Mouse (Mus musculus): ENCODE results near the gene Sumo1. TPM values are rescaled to one million over a fixed set of nuclear protein-coding genes. Genes with fewer than 3 reads are reported as not detected.

The Sumo1 gene
- polyA plus RNA-seq, 1 experiment, result 32.2 TPM

DNA sequence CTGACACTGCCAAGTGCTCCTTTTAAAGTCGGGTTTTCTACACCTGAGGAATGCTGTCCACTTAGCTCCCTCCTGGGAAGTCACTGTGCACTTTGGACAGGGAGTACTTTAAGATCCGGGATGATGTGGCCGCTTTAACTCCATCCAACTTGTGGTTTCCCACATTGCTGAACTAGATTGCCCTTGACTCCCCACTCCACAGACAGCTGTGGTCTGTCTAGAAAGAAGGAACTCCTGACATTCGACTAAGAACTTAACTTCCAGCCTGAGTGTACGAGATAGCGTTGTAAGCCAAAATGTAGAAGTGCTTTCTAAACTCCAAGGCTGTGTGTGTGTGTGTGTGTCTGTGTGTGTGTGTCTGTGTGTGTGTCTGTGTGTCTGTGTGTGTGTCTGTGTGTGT is 120.4 kb downstream of the Sumo1 start:
- H3K4me1 ChIP-seq (ENCODE audit: control insufficient read depth, insufficient read depth, low read length), result no peaks in the 10 kb centered on the region
- no peak overlapping the region for H3K27ac ChIP-seq (ENCODE audit: control insufficient read depth, insufficient read depth, low read depth, low read length)
- no peak for TF ChIP-seq POLR2A (IDR thresholded peaks at IDR 0.05; ENCODE audit: control insufficient read depth, low read depth, low read length)
- TF ChIP-seq CTCF (IDR thresholded peaks at IDR 0.05; ENCODE audit: control insufficient read depth, insufficient read depth, insufficient replicate concordance, low read depth, low read length), result no peak
- peak overlapping the region; percentile 87 for H3K4me3 ChIP-seq (ENCODE audit: control insufficient read depth, low read depth, low read length)
- no peaks in the 10 kb centered on the region for H3K36me3 ChIP-seq (ENCODE audit: control insufficient read depth, insufficient read depth, low read length)
- H3K27me3 ChIP-seq (ENCODE audit: control insufficient read depth, insufficient read depth, low read length), result no peaks in the 10 kb centered on the region

GRCm38 (mm10) chr1:59549036-59549675 is 121.5 kb downstream of the Sumo1 start:
- TF ChIP-seq POLR2A (IDR thresholded peaks at IDR 0.05; ENCODE audit: control insufficient read depth, low read depth, low read length), result no peak
- TF ChIP-seq CTCF (IDR thresholded peaks at IDR 0.05; ENCODE audit: control insufficient read depth, insufficient read depth, insufficient replicate concordance, low read depth, low read length), result no peak
- peak overlapping the region; percentile 87 for H3K4me3 ChIP-seq (ENCODE audit: control insufficient read depth, low read depth, low read length)
- no peaks in the 10 kb centered on the region for H3K27me3 ChIP-seq (ENCODE audit: control insufficient read depth, insufficient read depth, low read length)
- no peak overlapping the region for H3K27ac ChIP-seq (ENCODE audit: control insufficient read depth, insufficient read depth, low read depth, low read length)
- no peaks in the 10 kb centered on the region for H3K36me3 ChIP-seq (ENCODE audit: control insufficient read depth, insufficient read depth, low read length)
- H3K4me1 ChIP-seq (ENCODE audit: control insufficient read depth, insufficient read depth, low read length), result no peaks in the 10 kb centered on the region

DNA sequence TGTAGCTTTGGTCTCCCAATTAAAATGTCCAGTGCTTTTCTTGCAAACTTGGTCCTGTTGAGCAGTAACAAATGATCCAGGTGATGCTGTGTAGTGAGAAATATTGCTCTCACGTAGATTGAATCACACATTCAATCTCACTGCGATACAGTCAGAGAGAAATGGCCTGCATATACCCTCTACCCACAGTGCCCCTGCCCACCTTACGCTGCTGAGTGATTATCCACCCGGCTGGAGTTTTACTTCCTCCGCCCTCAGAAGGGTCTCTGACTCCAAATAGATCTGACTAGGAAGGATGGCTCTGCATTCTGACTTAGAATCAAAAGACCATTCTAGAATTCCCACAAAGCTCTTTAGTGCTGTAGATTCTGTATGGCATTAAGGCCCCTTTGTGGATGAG is 122.1 kb downstream of the Sumo1 start:
- H3K4me1 ChIP-seq (ENCODE audit: control insufficient read depth, insufficient read depth, low read length), result no peaks in the 10 kb centered on the region
- peak overlapping the region; percentile 87 for H3K4me3 ChIP-seq (ENCODE audit: control insufficient read depth, low read depth, low read length)
- H3K27ac ChIP-seq (ENCODE audit: control insufficient read depth, insufficient read depth, low read depth, low read length), result no peak overlapping the region
- H3K36me3 ChIP-seq (ENCODE audit: control insufficient read depth, insufficient read depth, low read length), result no peaks in the 10 kb centered on the region
- no peak for TF ChIP-seq POLR2A (IDR thresholded peaks at IDR 0.05; ENCODE audit: control insufficient read depth, low read depth, low read length)
- no peak for TF ChIP-seq CTCF (IDR thresholded peaks at IDR 0.05; ENCODE audit: control insufficient read depth, insufficient read depth, insufficient replicate concordance, low read depth, low read length)
- no peaks in the 10 kb centered on the region for H3K27me3 ChIP-seq (ENCODE audit: control insufficient read depth, insufficient read depth, low read length)

- H3K36me3 ChIP-seq (ENCODE audit: control insufficient read depth, insufficient read depth, low read length), result no peaks in the 10 kb centered on the region
- no peak overlapping the region for H3K4me3 ChIP-seq (ENCODE audit: control insufficient read depth, low read depth, low read length)
- H3K27ac ChIP-seq (ENCODE audit: control insufficient read depth, insufficient read depth, low read depth, low read length), result no peak overlapping the region
- peaks cover 8% of the 10 kb centered on the region for H3K4me1 ChIP-seq (ENCODE audit: control insufficient read depth, insufficient read depth, low read length)
- no peak for TF ChIP-seq POLR2A (IDR thresholded peaks at IDR 0.05; ENCODE audit: control insufficient read depth, low read depth, low read length)
- no peak for TF ChIP-seq CTCF (IDR thresholded peaks at IDR 0.05; ENCODE audit: control insufficient read depth, insufficient read depth, insufficient replicate concordance, low read depth, low read length)
- H3K27me3 ChIP-seq (ENCODE audit: control insufficient read depth, insufficient read depth, low read length), result no peaks in the 10 kb centered on the region
These were observed 126.7 kb downstream of the Sumo1 start for GRCm38 (mm10) chr1:59543911-59544310.

GRCm38 (mm10) chr1:59542231-59542630 is 128.4 kb downstream of the Sumo1 start:
- Histone ChIP-seq H3K27ac (ENCODE audit: control insufficient read depth, insufficient read depth, low read depth, low read length) (no peak overlapping the region), H3K4me3 (ENCODE audit: control insufficient read depth, low read depth, low read length) (no peak overlapping the region), H3K36me3 (ENCODE audit: control insufficient read depth, insufficient read depth, low read length) (no peaks in the 10 kb centered on the region), H3K4me1 (ENCODE audit: control insufficient read depth, insufficient read depth, low read length) (peaks cover 8% of the 10 kb centered on the region), H3K27me3 (ENCODE audit: control insufficient read depth, insufficient read depth, low read length) (no peaks in the 10 kb centered on the region)
- TF ChIP-seq CTCF (IDR thresholded peaks at IDR 0.05; ENCODE audit: control insufficient read depth, insufficient read depth, insufficient replicate concordance, low read depth, low read length), result no peak
- no peak for TF ChIP-seq POLR2A (IDR thresholded peaks at IDR 0.05; ENCODE audit: control insufficient read depth, low read depth, low read length)

DNA sequence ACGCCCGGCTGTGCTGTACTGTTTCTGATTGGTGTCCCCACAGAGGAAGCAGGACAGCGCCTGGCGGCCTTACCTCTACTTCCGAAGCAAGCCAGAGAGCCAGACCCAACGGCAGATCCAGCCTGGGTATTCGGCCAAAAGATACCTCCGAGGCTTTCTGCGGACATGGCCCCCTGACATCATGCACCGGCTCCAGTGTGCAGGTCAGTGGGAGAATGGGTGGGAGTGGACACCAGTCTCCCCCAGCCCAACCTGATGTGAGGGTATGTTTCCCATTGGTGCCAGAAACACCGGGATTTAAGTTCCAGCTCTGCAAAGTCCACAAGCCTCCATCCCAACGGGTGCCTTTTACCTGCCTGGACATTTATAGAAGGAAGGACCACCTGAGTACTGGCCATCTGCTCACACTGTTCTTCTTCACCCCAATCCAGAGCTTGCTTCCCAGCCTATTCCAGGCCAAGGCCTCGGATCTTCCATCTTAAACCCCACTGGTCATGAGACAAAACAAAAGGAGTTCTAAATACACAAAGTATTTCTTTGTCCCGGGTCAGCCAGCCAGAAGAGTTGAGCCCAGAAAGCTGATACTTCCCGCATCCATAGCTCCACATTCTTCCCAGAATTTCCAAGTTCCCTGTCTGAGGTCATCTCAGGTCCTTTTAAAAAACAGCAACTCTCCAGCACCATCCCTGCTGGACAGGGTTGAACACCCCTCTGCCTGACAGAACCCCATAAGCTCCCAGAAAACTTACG is 129.2 kb downstream of the Sumo1 start:
- no peaks in the 10 kb centered on the region for H3K36me3 ChIP-seq (ENCODE audit: control insufficient read depth, insufficient read depth, low read length)
- peaks cover 8% of the 10 kb centered on the region for H3K4me1 ChIP-seq (ENCODE audit: control insufficient read depth, insufficient read depth, low read length)
- peak overlapping the region; percentile 81 for H3K4me3 ChIP-seq (ENCODE audit: control insufficient read depth, low read depth, low read length)
- no peak overlapping the region for H3K27ac ChIP-seq (ENCODE audit: control insufficient read depth, insufficient read depth, low read depth, low read length)
- TF ChIP-seq CTCF (IDR thresholded peaks at IDR 0.05; ENCODE audit: control insufficient read depth, insufficient read depth, insufficient replicate concordance, low read depth, low read length) (no peak), POLR2A (IDR thresholded peaks at IDR 0.05; ENCODE audit: control insufficient read depth, low read depth, low read length) (no peak)
- H3K27me3 ChIP-seq (ENCODE audit: control insufficient read depth, insufficient read depth, low read length), result no peaks in the 10 kb centered on the region

GRCm38 (mm10) chr1:59540537-59541148 is 130.0 kb downstream of the Sumo1 start:
- peaks cover 8% of the 10 kb centered on the region for H3K4me1 ChIP-seq (ENCODE audit: control insufficient read depth, insufficient read depth, low read length)
- peak overlapping the region; percentile 21; the same call in 1 of the 2 replicates for H3K27ac ChIP-seq (ENCODE audit: control insufficient read depth, insufficient read depth, low read depth, low read length)
- H3K36me3 ChIP-seq (ENCODE audit: control insufficient read depth, insufficient read depth, low read length), result no peaks in the 10 kb centered on the region
- H3K4me3 ChIP-seq (ENCODE audit: control insufficient read depth, low read depth, low read length), result peak overlapping the region; percentile 81
- H3K27me3 ChIP-seq (ENCODE audit: control insufficient read depth, insufficient read depth, low read length), result no peaks in the 10 kb centered on the region
- TF ChIP-seq POLR2A (IDR thresholded peaks at IDR 0.05; ENCODE audit: control insufficient read depth, low read depth, low read length) (no peak), CTCF (IDR thresholded peaks at IDR 0.05; ENCODE audit: control insufficient read depth, insufficient read depth, insufficient replicate concordance, low read depth, low read length) (no peak)

Data from testis, adult 2 months (tissue).